Mouse (Mus musculus) heart, adult 2 months (tissue): ENCODE results near the gene Lsm4. TPM values are rescaled to one million over a fixed set of nuclear protein-coding genes. Genes with fewer than 3 reads are reported as not detected.
A peak's percentile ranks its signal among the peaks of the same experiment; 100 is the strongest.

Experiments used
- DNase-seq, 2 experiments: peaks; one replicate each; pipeline ENCODE4 v3.0.0; 2021
- H3K27ac ChIP-seq: fragments of 200-600 bp; 2 replicates; pipeline ENCODE4 v1.8.1; 2022
- H3K27me3 ChIP-seq: fragments of 200-500 bp; 2 replicates; pipeline ENCODE4 v1.6.1; 2012; ENCODE audit warnings: mild to moderate bottlenecking, low read length, inconsistent platforms, mixed read lengths; ENCODE audit not compliant: control insufficient read depth, insufficient read depth
- H3K36me3 ChIP-seq: fragments of 200-500 bp; 2 replicates; pipeline ENCODE4 v1.6.1; 2012; ENCODE audit warnings: low read length, inconsistent platforms; ENCODE audit not compliant: control insufficient read depth, insufficient read depth
- H3K4me1 ChIP-seq: fragments of 200-500 bp; 2 replicates; pipeline ENCODE4 v1.6.1; 2011; ENCODE audit warnings: low read length; ENCODE audit not compliant: control insufficient read depth, insufficient read depth
- H3K4me3 ChIP-seq: fragments of 200-600 bp; 2 replicates; pipeline ENCODE4 v1.8.1; 2022
- H3K79me2 ChIP-seq: fragments of 200-500 bp; replicated peaks from 2 replicates; pipeline ENCODE4 v1.6.1; 2012; ENCODE audit warnings: mild to moderate bottlenecking, inconsistent platforms, low read length, moderate library complexity, mixed read lengths; ENCODE audit not compliant: control insufficient read depth, insufficient read depth
- H3K9ac ChIP-seq: fragments of 200-500 bp; 2 replicates; pipeline ENCODE4 v1.6.1; 2012; ENCODE audit warnings: low read depth, mild to moderate bottlenecking, control low read depth, inconsistent platforms, low read length, mixed read lengths
- CTCF ChIP-seq: fragments of 200-600 bp; IDR thresholded peaks from 2 replicates; pipeline ENCODE4 v1.8.1; 2022; ENCODE audit warnings: antibody characterized with exemption, mild to moderate bottlenecking, moderate library complexity
- EP300 ChIP-seq: fragments of 200-500 bp; IDR thresholded peaks from 2 replicates; pipeline ENCODE4 v1.6.1; 2011; ENCODE audit warnings: low read depth, low read length, control low read depth; ENCODE audit not compliant: insufficient read depth
- POLR2A ChIP-seq: fragments of 200-500 bp; IDR thresholded peaks from 2 replicates; pipeline ENCODE4 v1.6.1; 2011; ENCODE audit warnings: mild to moderate bottlenecking, low read depth, low read length, control low read depth; ENCODE audit not compliant: insufficient read depth
- WGBS: fragments of 180-500 bp; shearing (Covaris S2); methylation state at CpG from one replicate; pipeline ENCODE4 v1.1.7; 2018; 5-methylcytosine and 5-hydroxymethylcytosine counted together
- intact Hi-C: fragments of 180-260 bp; cut with DNase I; formaldehyde crosslinking; loops from one replicate; pipeline ENCODE4 v1.15.1; 2025
- polyA plus RNA-seq: library from polyadenylated mRNA; depleted of rRNA; stranded (reverse); fragments of >200 nt; gene quantifications from 2 replicates; pipeline ENCODE4 v1.2.3, GENCODE M21; 2012
- total RNA-seq, 2 experiments: library from RNA; stranded (reverse); gene quantifications; 2 replicates each; pipeline ENCODE4 v1.2.3; 2021

The Lsm4 gene
- total and polyA plus RNA-seq, 3 experiments, result 56.9 to 68.3 (median 64.2) TPM

GRCm38 (mm10) chr8:70678679-70679078, 5.6 kb downstream of the Lsm4 start:
- TF ChIP-seq EP300 (no peak), POLR2A (no peak), CTCF (no peak)
- intact Hi-C loops, result no loop called here
- Histone ChIP-seq H3K4me3 (no peak overlapping the region), H3K27ac (peak overlapping the region; percentile 64), H3K79me2 (no peaks in the 10 kb centered on the region), H3K36me3 (no peaks in the 10 kb centered on the region), H3K4me1 (peaks cover 23% of the 10 kb centered on the region), H3K9ac (0 out of 2 replicates have a peak overlapping the region, but pooled peaks have one; percentile 15), H3K27me3 (no peaks in the 10 kb centered on the region)
- no peak for DNase-seq

GRCm38 (mm10) chr8:70679404-70679803, 6.4 kb downstream of the Lsm4 start:
- Histone ChIP-seq H3K27me3 (no peaks in the 10 kb centered on the region), H3K36me3 (no peaks in the 10 kb centered on the region), H3K9ac (no peak overlapping the region), H3K79me2 (no peaks in the 10 kb centered on the region), H3K4me3 (no peak overlapping the region), H3K4me1 (peaks cover 16% of the 10 kb centered on the region), H3K27ac (peak overlapping the region; percentile 64)
- intact Hi-C loops, result no loop called here
- WGBS, result 84% methylated on average over 4 of the region's 4 CpGs
- no peak for DNase-seq
- no peak for TF ChIP-seq POLR2A
- no peak for TF ChIP-seq EP300
- TF ChIP-seq CTCF, result no peak

DNA sequence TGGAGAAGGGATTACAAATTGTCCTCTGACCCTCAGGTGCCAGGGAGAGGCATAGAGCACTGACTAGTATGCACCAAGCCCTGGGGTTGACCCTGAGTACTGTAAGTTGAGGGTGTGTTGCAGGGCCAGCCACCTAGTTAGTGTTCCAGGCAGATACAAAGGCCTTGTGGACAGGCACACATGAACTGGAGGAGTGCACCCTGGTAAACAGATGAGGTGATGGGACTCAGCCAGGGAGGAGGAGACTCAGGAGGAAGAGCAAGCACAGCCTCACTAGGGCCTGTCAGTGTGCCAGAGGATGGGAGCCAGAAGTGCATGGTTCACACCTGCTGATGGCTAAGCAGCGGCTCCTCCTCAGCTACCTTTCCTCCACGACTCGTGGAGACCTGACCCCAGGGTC, 7.0 kb downstream of the Lsm4 start:
- Histone ChIP-seq H3K36me3 (no peaks in the 10 kb centered on the region), H3K79me2 (no peaks in the 10 kb centered on the region), H3K4me3 (no peak overlapping the region), H3K9ac (no peak overlapping the region), H3K27me3 (no peaks in the 10 kb centered on the region), H3K4me1 (peaks cover 16% of the 10 kb centered on the region), H3K27ac (peak overlapping the region; percentile 64)
- TF ChIP-seq CTCF, result no peak
- WGBS, result 25% methylated on average over 3 of the region's 3 CpGs
- peak in 1 of 2 experiments; percentile 63 for DNase-seq
- intact Hi-C loops, result no loop called here

GRCm38 (mm10) chr8:70681410-70681809, 8.4 kb downstream of the Lsm4 start:
- no peak for DNase-seq
- intact Hi-C loops, result no loop called here
- H3K4me1 ChIP-seq, result peaks cover 16% of the 10 kb centered on the region
- no peak overlapping the region for H3K9ac ChIP-seq
- no peaks in the 10 kb centered on the region for H3K27me3 ChIP-seq
- peak overlapping the region; percentile 85; the same call in 1 of the 2 replicates for H3K27ac ChIP-seq
- no peaks in the 10 kb centered on the region for H3K79me2 ChIP-seq
- 65% methylated on average over 3 of the region's 3 CpGs for WGBS
- H3K4me3 ChIP-seq, result no peak overlapping the region
- H3K36me3 ChIP-seq, result no peaks in the 10 kb centered on the region
- no peak for TF ChIP-seq EP300
- TF ChIP-seq CTCF, result no peak
- TF ChIP-seq POLR2A, result no peak

DNA sequence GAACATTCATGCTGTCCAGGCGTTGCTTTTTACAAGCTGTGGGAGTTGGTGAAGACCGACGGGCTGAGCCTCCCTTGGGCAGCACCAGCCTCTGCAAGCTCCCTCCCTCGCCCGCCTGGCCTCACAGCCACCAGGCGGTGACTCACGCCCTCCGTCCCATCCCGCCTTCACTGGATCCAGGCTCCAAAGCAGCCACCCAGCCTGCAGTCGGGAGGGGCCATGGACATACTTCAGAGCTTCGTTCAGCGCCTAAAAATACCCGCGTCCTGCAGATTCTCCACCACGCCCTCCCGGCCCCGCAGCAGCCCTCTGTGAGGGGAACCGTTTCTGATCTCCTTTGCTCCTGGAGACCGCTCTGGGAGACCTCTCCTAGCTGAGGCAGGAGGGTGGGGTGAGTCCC, 9.1 kb downstream of the Lsm4 start:
- intact Hi-C loops, result no loop called here
- TF ChIP-seq CTCF (peak; percentile 53), EP300 (0 out of 2 replicates have a peak, but pooled peaks have one; percentile 49), POLR2A (peak; percentile 66; the same call in 1 of the 2 replicates)
- H3K27me3 ChIP-seq, result no peaks in the 10 kb centered on the region
- H3K4me1 ChIP-seq, result peaks cover 17% of the 10 kb centered on the region
- peak; percentile 81 to 90 for DNase-seq
- H3K27ac ChIP-seq, result peak overlapping the region; percentile 85
- H3K79me2 ChIP-seq, result no peaks in the 10 kb centered on the region
- WGBS, result 3% methylated on average over 19 of the region's 19 CpGs
- H3K36me3 ChIP-seq, result no peaks in the 10 kb centered on the region
- H3K4me3 ChIP-seq, result peak overlapping the region; percentile 15; the same call in 1 of the 2 replicates
- peak overlapping the region; percentile 31 for H3K9ac ChIP-seq

- peak overlapping the region; percentile 85 for H3K27ac ChIP-seq
- no peak for TF ChIP-seq EP300
- no peak for DNase-seq
Observed at GRCm38 (mm10) chr8:70682692-70683091, 9.6 kb downstream of the Lsm4 start.

GRCm38 (mm10) chr8:70684291-70684690, 11.2 kb downstream of the Lsm4 start:
- Histone ChIP-seq H3K4me1 (peaks cover 23% of the 10 kb centered on the region), H3K4me3 (no peak overlapping the region), H3K79me2 (no peaks in the 10 kb centered on the region), H3K27ac (no peak overlapping the region), H3K27me3 (no peaks in the 10 kb centered on the region), H3K9ac (no peak overlapping the region), H3K36me3 (no peaks in the 10 kb centered on the region)
- no peak for TF ChIP-seq EP300
- no peak for TF ChIP-seq CTCF
- no peak for TF ChIP-seq POLR2A
- intact Hi-C loops, result no loop called here
- 63% methylated on average over 7 of the region's 7 CpGs for WGBS
- DNase-seq, result no peak

More at GRCm38 (mm10) chr8:70682692-70683091, 9.6 kb downstream of the Lsm4 start:
- Histone ChIP-seq H3K4me3 (peak overlapping the region; percentile 15; the same call in 1 of the 2 replicates), H3K9ac (peak overlapping the region; percentile 31), H3K79me2 (no peaks in the 10 kb centered on the region), H3K27me3 (no peaks in the 10 kb centered on the region), H3K36me3 (no peaks in the 10 kb centered on the region), H3K4me1 (peaks cover 21% of the 10 kb centered on the region)
- intact Hi-C loops, result no loop called here
- whole genome bisulfite sequencing, result 42% methylated on average over 3 of the region's 3 CpGs
